Comparison of ENCODE assay signal across 8 mouse cellular contexts in the genomic region with DNA sequence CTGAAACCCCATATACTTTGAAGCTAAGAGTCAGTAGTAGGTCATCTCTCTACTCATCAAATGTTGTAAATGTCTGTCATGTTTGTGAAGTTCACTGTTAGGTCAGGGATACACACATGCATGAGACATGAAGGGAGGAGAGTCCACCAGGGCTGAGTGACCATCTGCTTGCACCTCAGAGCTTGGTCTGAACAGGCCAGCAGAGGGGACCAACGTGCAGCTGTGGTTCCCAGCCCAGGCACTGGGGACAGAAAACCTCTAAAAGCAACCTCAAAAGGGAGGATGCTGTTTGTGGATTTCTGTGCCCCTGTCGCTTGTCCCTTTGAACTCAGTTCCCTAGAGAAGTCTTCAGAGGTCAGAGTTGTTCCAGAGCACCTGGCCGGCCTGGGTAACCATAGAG. TPM values are rescaled to one million over a fixed set of nuclear protein-coding genes. Genes with fewer than 3 reads are reported as not detected.
DNase-seq lines count a peak whose midpoint lies in the region; ATAC-seq and TF ChIP-seq lines count a peak whose summit lies in the region.

No protein-coding gene starts in this region.

- WGBS in heart, embryonic 15.5 days, result 45% methylated on average over 3 of the region's 3 CpGs
- 55% methylated on average over 3 of the region's 3 CpGs for WGBS in embryonic facial prominence, embryonic 14.5 days
- WGBS in intestine, postnatal 0 days, result 60% methylated on average over 3 of the region's 3 CpGs

- no peaks in the 10 kb centered on the region for H3K9me3 ChIP-seq in heart, embryonic 15.5 days (replicated peaks)
- no peaks in the 10 kb centered on the region for H3K9me3 ChIP-seq in embryonic facial prominence, embryonic 14.5 days (ENCODE audit: control insufficient read depth, low read length)
- no peaks in the 10 kb centered on the region for H3K9me3 ChIP-seq in intestine, postnatal 0 days (ENCODE audit: control insufficient read depth)

- no peak for DNase-seq in heart, adult 11 months
- DNase-seq in 3T3-L1 (ENCODE audit: low read depth, low spot score), result peak; percentile 69
- DNase-seq in embryonic facial prominence, embryonic 14.5 days (ENCODE audit: low spot score), result no peak
- no peak for DNase-seq in right cerebral cortex, postnatal 25 days
- DNase-seq in gastrocnemius, adult 18-20 months (ENCODE audit: low spot score), result no peak
- DNase-seq in retina, postnatal 1 day, result no peak

- ATAC-seq in heart, embryonic 15.5 days (replicated peaks; ENCODE audit: insufficient number of reproducible peaks, insufficient read depth, low FRiP score, low read depth), result no peak
- no peak for ATAC-seq in embryonic facial prominence, embryonic 14.5 days (ENCODE audit: low read depth)
- no peak for ATAC-seq in intestine, postnatal 0 days

- H3K4me1 ChIP-seq in heart, embryonic 15.5 days (replicated peaks), result peaks cover 29% of the 10 kb centered on the region
- peaks cover 15% of the 10 kb centered on the region for H3K4me1 ChIP-seq in embryonic facial prominence, embryonic 14.5 days (ENCODE audit: control insufficient read depth, insufficient read depth, low read length)
- peaks cover 3% of the 10 kb centered on the region; the same call in 1 of the 2 replicates for H3K4me1 ChIP-seq in intestine, postnatal 0 days (replicated peaks; ENCODE audit: control insufficient read depth, insufficient read depth, low read length)

- peak overlapping the region; percentile 74; the same call in 1 of the 2 replicates for H3K4me3 ChIP-seq in heart, embryonic 15.5 days
- no peak overlapping the region for H3K4me3 ChIP-seq in embryonic facial prominence, embryonic 14.5 days (ENCODE audit: low read depth, low read length)
- H3K4me3 ChIP-seq in intestine, postnatal 0 days (ENCODE audit: low read depth, low read length), result no peak overlapping the region

- peak overlapping the region; percentile 98 for H3K4me2 ChIP-seq in heart, embryonic 15.5 days
- peak overlapping the region; percentile 82 for H3K4me2 ChIP-seq in embryonic facial prominence, embryonic 14.5 days (ENCODE audit: low read depth, low read length)
- H3K4me2 ChIP-seq in intestine, postnatal 0 days (replicated peaks; ENCODE audit: low read depth), result peak overlapping the region; percentile 99; the same call in 1 of the 2 replicates

- TF ChIP-seq CTCF in intestine, postnatal 0 days (IDR thresholded peaks at IDR 0.05; ENCODE audit: low read depth), result peak; percentile 55

- no peaks in the 10 kb centered on the region for H3K27me3 ChIP-seq in heart, embryonic 15.5 days
- H3K27me3 ChIP-seq in embryonic facial prominence, embryonic 14.5 days (replicated peaks; ENCODE audit: control insufficient read depth, insufficient read depth, low read length), result no peaks in the 10 kb centered on the region
- H3K27me3 ChIP-seq in intestine, postnatal 0 days (replicated peaks; ENCODE audit: control insufficient read depth, insufficient read depth, low read length), result no peaks in the 10 kb centered on the region

- H3K36me3 ChIP-seq in heart, embryonic 15.5 days, result no peaks in the 10 kb centered on the region
- no peaks in the 10 kb centered on the region for H3K36me3 ChIP-seq in embryonic facial prominence, embryonic 14.5 days (ENCODE audit: control insufficient read depth, insufficient read depth, low read length)
- 0 out of 2 replicates have a peak, but pooled peaks cover under 1% of the 10 kb centered on the region for H3K36me3 ChIP-seq in intestine, postnatal 0 days (ENCODE audit: control insufficient read depth, insufficient read depth)

- 0 out of 2 replicates have a peak overlapping the region, but pooled peaks have one; percentile 7 for H3K9ac ChIP-seq in heart, embryonic 15.5 days
- no peak overlapping the region for H3K9ac ChIP-seq in embryonic facial prominence, embryonic 14.5 days (ENCODE audit: low read depth, low read length)
- no peak overlapping the region for H3K9ac ChIP-seq in intestine, postnatal 0 days (ENCODE audit: low read depth, low read length)

- H3K27ac ChIP-seq in heart, embryonic 15.5 days, result peak overlapping the region; percentile 97
- H3K27ac ChIP-seq in embryonic facial prominence, embryonic 14.5 days (replicated peaks; ENCODE audit: low read depth, low read length), result no peak overlapping the region
- H3K27ac ChIP-seq in intestine, postnatal 0 days (ENCODE audit: low read depth, low read length), result no peak overlapping the region

RNA-seq across cellular contexts. Expression of gene Mvd, which starts 2.0 kb away (rescaled TPM):
- 13.3 and 18.9 TPM in 2 replicates for polyA plus RNA-seq in heart, embryonic 15.5 days (2015; fragmentation: Nextera tagmentation; extraction: Ambion mirVana)
- polyA plus RNA-seq in embryonic facial prominence, embryonic 14.5 days (2014; fragmentation: Nextera tagmentation; extraction: Ambion mirVana), result 27.1 and 34.4 TPM in 2 replicates
- 18.7 and 19.2 TPM in 2 replicates for polyA plus RNA-seq in intestine, postnatal 0 days (2015; fragmentation: Nextera tagmentation; extraction: Ambion mirVana)
- total RNA-seq in gastrocnemius, adult 18-20 months (2021), result 1 to 10 TPM; 3.9 to 5.6 TPM

RNA-seq across cellular contexts. Expression of gene Cyba, which starts 12.5 kb away (rescaled TPM):
- polyA plus RNA-seq in heart, embryonic 15.5 days (2015; fragmentation: Nextera tagmentation; extraction: Ambion mirVana), result 176 and 197 TPM in 2 replicates
- polyA plus RNA-seq in embryonic facial prominence, embryonic 14.5 days (2014; fragmentation: Nextera tagmentation; extraction: Ambion mirVana), result 160 and 173 TPM in 2 replicates
- 292 and 312 TPM in 2 replicates for polyA plus RNA-seq in intestine, postnatal 0 days (2015; fragmentation: Nextera tagmentation; extraction: Ambion mirVana)
- 1 to 10 TPM; 4.5 to 8.6 TPM for total RNA-seq in gastrocnemius, adult 18-20 months (2021)

RNA-seq across cellular contexts. Expression of gene Snai3, which starts 15.3 kb away (rescaled TPM):
- 2.0 and 2.5 TPM in 2 replicates for polyA plus RNA-seq in heart, embryonic 15.5 days (2015; fragmentation: Nextera tagmentation; extraction: Ambion mirVana)
- 3.1 and 4.2 TPM in 2 replicates for polyA plus RNA-seq in embryonic facial prominence, embryonic 14.5 days (2014; fragmentation: Nextera tagmentation; extraction: Ambion mirVana)
- polyA plus RNA-seq in intestine, postnatal 0 days (2015; fragmentation: Nextera tagmentation; extraction: Ambion mirVana), result 0.33 and 0.46 TPM in 2 replicates
- 10 to 100 TPM in 1 of 2 experiments, 1 to 10 TPM in 1; 5.7 to 14.7 TPM for total RNA-seq in gastrocnemius, adult 18-20 months (2021)

RNA-seq across cellular contexts. Expression of gene Il17c, which starts 23.4 kb away (rescaled TPM):
- 0.34 TPM in 1 of 2 replicates, not detected in the other for polyA plus RNA-seq in heart, embryonic 15.5 days (2015; fragmentation: Nextera tagmentation; extraction: Ambion mirVana)
- not detected in 2 replicates for polyA plus RNA-seq in embryonic facial prominence, embryonic 14.5 days (2014; fragmentation: Nextera tagmentation; extraction: Ambion mirVana)
- polyA plus RNA-seq in intestine, postnatal 0 days (2015; fragmentation: Nextera tagmentation; extraction: Ambion mirVana), result not detected in 2 replicates
- not detected for total RNA-seq in gastrocnemius, adult 18-20 months (2021)

RNA-seq across cellular contexts. Expression of gene Rnf166, which starts 30.7 kb away (rescaled TPM):
- 37.0 and 44.4 TPM in 2 replicates for polyA plus RNA-seq in heart, embryonic 15.5 days (2015; fragmentation: Nextera tagmentation; extraction: Ambion mirVana)
- polyA plus RNA-seq in embryonic facial prominence, embryonic 14.5 days (2014; fragmentation: Nextera tagmentation; extraction: Ambion mirVana), result 40.0 and 40.1 TPM in 2 replicates
- polyA plus RNA-seq in intestine, postnatal 0 days (2015; fragmentation: Nextera tagmentation; extraction: Ambion mirVana), result 22.7 and 22.8 TPM in 2 replicates
- 10 to 100 TPM; 35.0 to 37.7 TPM for total RNA-seq in gastrocnemius, adult 18-20 months (2021)
